Mouse (Mus musculus) myocyte (in vitro differentiated cells): ENCODE data around the gene Cdk5r1.

Experiments used
- E2F4 ChIP-seq: IDR thresholded peaks from one replicate; pipeline ENCODE4 v1.6.1; 2011; ENCODE audit warnings: mild to moderate bottlenecking, control low read depth, moderate library complexity; ENCODE audit not compliant: insufficient read depth
- MAX ChIP-seq: IDR thresholded peaks from one replicate; pipeline ENCODE4 v1.6.1; 2011; ENCODE audit warnings: low read depth, mild to moderate bottlenecking, control low read depth
- POLR2A ChIP-seq: IDR thresholded peaks from one replicate; pipeline ENCODE4 v1.6.1; 2011; ENCODE audit warnings: low read depth, mild to moderate bottlenecking, control low read depth, moderate library complexity; ENCODE audit not compliant: insufficient read length
- USF1 ChIP-seq: IDR thresholded peaks from one replicate; pipeline ENCODE4 v1.6.1; 2011; ENCODE audit warnings: low read depth, mild to moderate bottlenecking, control low read depth, moderate library complexity

DNA sequence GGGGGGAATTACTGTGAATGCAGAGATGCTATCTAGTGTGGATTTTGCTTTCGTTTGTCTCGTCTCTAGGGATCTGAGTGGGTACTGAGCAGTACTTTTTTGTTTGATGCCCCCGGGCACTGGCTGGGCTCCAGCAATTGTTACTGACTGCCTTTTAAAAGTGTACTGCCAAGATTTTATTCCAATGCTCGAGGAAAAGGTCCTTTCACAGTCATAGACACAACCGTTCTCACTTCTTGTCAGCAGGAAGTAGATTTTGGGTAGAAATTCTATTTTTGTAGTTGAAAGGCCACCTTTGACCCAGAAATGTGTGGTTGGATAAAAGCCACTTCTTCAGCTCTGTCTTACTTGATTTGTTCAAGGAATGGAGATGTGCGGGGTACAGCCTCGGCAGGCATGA is 37.0 kb downstream of the Cdk5r1 start:
- TF ChIP-seq POLR2A (no peak), MAX (no peak), USF1 (no peak), E2F4 (no peak)
